Mouse (Mus musculus) CH12.LX (cell line): ENCODE measurements at regions not wholly inside any gene's neighbourhood (a gene's known extent, or its start where the extent isn't known, plus 50 kb on each side); places are given as distances from the start of the nearest gene placed in this dataset.

Experiments
- DNase-seq: peaks from one replicate; pipeline ENCODE4 v3.0.0-alpha.2; 2013; ENCODE audit errors: extremely low read depth
- H3K27ac ChIP-seq: 2 replicates; pipeline ENCODE4 v1.5.1; 2012; ENCODE audit warnings: low read depth, mild to moderate bottlenecking, control low read depth, moderate library complexity; ENCODE audit not compliant: insufficient read depth
- H3K27me3 ChIP-seq: replicated peaks from 2 replicates; pipeline ENCODE3; 2012; ENCODE audit warnings: inconsistent platforms
- H3K36me3 ChIP-seq, 2 experiments: replicated peaks in 1 of 2; 2 replicates each; pipeline versions ENCODE3 to v1.6.1; 2012; ENCODE audit warnings: inconsistent platforms in 1 of 2, low read length in 1 of 2, mild to moderate bottlenecking in 1 of 2, mixed read lengths in 1 of 2, moderate library complexity in 1 of 2; ENCODE audit not compliant: control insufficient read depth in 1 of 2, insufficient read depth in 1 of 2
- H3K4me1 ChIP-seq, 2 experiments: 2 replicates each; pipeline ENCODE4 v1.6.1; 2012; ENCODE audit warnings: inconsistent platforms in 1 of 2, moderate library complexity in 1 of 2; ENCODE audit not compliant: insufficient read depth in 2 of 2, control insufficient read depth in 1 of 2
- H3K4me2 ChIP-seq: 2 replicates; pipeline ENCODE4 v1.6.1; 2012; ENCODE audit warnings: low read depth, mild to moderate bottlenecking, control low read depth; ENCODE audit not compliant: poor library complexity, insufficient read depth, severe bottlenecking
- H3K4me3 ChIP-seq, 3 experiments: fragments of 150-350 bp in 1 of 3; sonication (generic) in 1 of 3; replicated peaks in 1 of 3; 2 replicates each; pipeline versions ENCODE3 to v1.5.1; 2011 to 2012; ENCODE audit warnings: low read depth in 2 of 3, low read length in 2 of 3, mild to moderate bottlenecking in 2 of 3, moderate library complexity in 2 of 3, control low read depth in 1 of 3, improper control_type of control experiment in 1 of 3, inconsistent platforms in 1 of 3, mixed read lengths in 1 of 3; ENCODE audit not compliant: poor library complexity in 1 of 3
- H3K79me2 ChIP-seq: replicated peaks from 2 replicates; pipeline ENCODE4 v1.6.1; 2012; ENCODE audit warnings: mild to moderate bottlenecking, moderate library complexity; ENCODE audit not compliant: control insufficient read depth, poor library complexity, insufficient read depth, severe bottlenecking; ENCODE audit errors: extremely low read depth
- H3K9ac ChIP-seq: 2 replicates; pipeline ENCODE4 v1.6.1; 2012; ENCODE audit warnings: low read depth, mild to moderate bottlenecking, control low read depth, moderate library complexity; ENCODE audit not compliant: insufficient read depth
- H3K9me3 ChIP-seq: replicated peaks from 2 replicates; pipeline ENCODE3; 2012; ENCODE audit warnings: low read length, inconsistent platforms, mixed read lengths
- BHLHE40 ChIP-seq: IDR thresholded peaks from 2 replicates; pipeline ENCODE4 v1.6.1; 2011; ENCODE audit warnings: mild to moderate bottlenecking, low read depth, low read length, improper control_type of control experiment
- CTCF ChIP-seq, 2 experiments: IDR thresholded peaks in 1 of 2; conservative IDR thresholded peaks in 1 of 2; 2 replicates each; pipeline ENCODE4 v1.5.1; 2011 to 2012; ENCODE audit warnings: low read depth in 2 of 2, low read length in 2 of 2, improper control_type of control experiment in 1 of 2, inconsistent platforms in 1 of 2, mild to moderate bottlenecking in 1 of 2, moderate library complexity in 1 of 2
- ELF1 ChIP-seq: IDR thresholded peaks from 2 replicates; pipeline ENCODE4 v1.6.1; 2014; ENCODE audit warnings: low read depth, mild to moderate bottlenecking, inconsistent platforms, low read length, improper control_type of control experiment
- ETS1 ChIP-seq: conservative IDR thresholded peaks from 2 replicates; pipeline ENCODE4 v1.6.1; 2012; ENCODE audit warnings: low read depth, mild to moderate bottlenecking, inconsistent platforms, low read length, improper control_type of control experiment, moderate library complexity
- GABPA ChIP-seq: IDR thresholded peaks from 2 replicates; pipeline ENCODE4 v1.6.1; 2012; ENCODE audit warnings: low read depth, low read length, improper control_type of control experiment, inconsistent platforms; ENCODE audit not compliant: insufficient replicate concordance
- HCFC1 ChIP-seq: IDR thresholded peaks from 2 replicates; pipeline ENCODE4 v1.6.1; 2012; ENCODE audit warnings: low read depth, mild to moderate bottlenecking, inconsistent platforms, low read length, improper control_type of control experiment
- IRF4 ChIP-seq: IDR thresholded peaks from 2 replicates; pipeline ENCODE4 v1.6.1; 2014; ENCODE audit warnings: low read depth, mild to moderate bottlenecking, inconsistent platforms, low read length, improper control_type of control experiment
- JUN ChIP-seq: IDR thresholded peaks from 2 replicates; pipeline ENCODE4 v1.6.1; 2011; ENCODE audit warnings: low read depth, mild to moderate bottlenecking, low read length, improper control_type of control experiment, moderate library complexity; ENCODE audit not compliant: insufficient read depth
- JUND ChIP-seq: conservative IDR thresholded peaks from 2 replicates; pipeline ENCODE4 v1.6.1; 2011; ENCODE audit warnings: low read depth, low read length, improper control_type of control experiment
- MEF2A ChIP-seq: IDR thresholded peaks from 2 replicates; pipeline ENCODE4 v1.6.1; 2014; ENCODE audit warnings: low read depth, mild to moderate bottlenecking, inconsistent platforms, low read length, improper control_type of control experiment, borderline replicate concordance
- MXI1 ChIP-seq: IDR thresholded peaks from 2 replicates; pipeline ENCODE4 v1.6.1; 2011; ENCODE audit warnings: mild to moderate bottlenecking, low read depth, low read length, improper control_type of control experiment
- MYC ChIP-seq: IDR thresholded peaks from 2 replicates; pipeline ENCODE4 v1.6.1; 2011; ENCODE audit warnings: low read depth, mild to moderate bottlenecking, improper control_type of control experiment, low read length
- NELFE ChIP-seq: IDR thresholded peaks from 2 replicates; pipeline ENCODE4 v1.6.1; 2011; ENCODE audit warnings: low read depth, low read length, improper control_type of control experiment
- NRF1 ChIP-seq: IDR thresholded peaks from 2 replicates; pipeline ENCODE4 v1.6.1; 2014; ENCODE audit warnings: low read depth, mild to moderate bottlenecking, inconsistent platforms, low read length, improper control_type of control experiment, moderate library complexity
- PAX5 ChIP-seq: IDR thresholded peaks from 2 replicates; pipeline ENCODE4 v1.6.1; 2012; ENCODE audit warnings: low read length, inconsistent platforms, mixed read lengths
- POLR2A ChIP-seq: IDR thresholded peaks from 2 replicates; pipeline ENCODE4 v1.6.1; 2011; ENCODE audit warnings: low read depth, mild to moderate bottlenecking, improper control_type of control experiment, low read length
- POLR2AphosphoS2 ChIP-seq: IDR thresholded peaks from 2 replicates; pipeline ENCODE4 v1.6.1; 2011; ENCODE audit warnings: low read depth, low read length, improper control_type of control experiment
- RAD21 ChIP-seq: IDR thresholded peaks from 2 replicates; pipeline ENCODE4 v1.6.1; 2011; ENCODE audit warnings: low read depth, mild to moderate bottlenecking, low read length, improper control_type of control experiment, moderate library complexity
- SIN3A ChIP-seq: IDR thresholded peaks from 2 replicates; pipeline ENCODE4 v1.6.1; 2012; ENCODE audit warnings: low read length, improper control_type of control experiment, inconsistent platforms
- SMC3 ChIP-seq: IDR thresholded peaks from 2 replicates; pipeline ENCODE4 v1.6.1; 2011; ENCODE audit warnings: low read depth, low read length, improper control_type of control experiment
- TBP ChIP-seq: conservative IDR thresholded peaks from 2 replicates; pipeline ENCODE4 v1.6.1; 2011; ENCODE audit warnings: low read depth, low read length, improper control_type of control experiment
- TCF12 ChIP-seq: IDR thresholded peaks from 2 replicates; pipeline ENCODE4 v1.6.1; 2014; ENCODE audit warnings: low read depth, mild to moderate bottlenecking, inconsistent platforms, low read length, improper control_type of control experiment
- UBTF ChIP-seq: IDR thresholded peaks from 2 replicates; pipeline ENCODE4 v1.6.1; 2012; ENCODE audit warnings: low read depth, mild to moderate bottlenecking, inconsistent platforms, low read length, improper control_type of control experiment, moderate library complexity
- USF2 ChIP-seq: conservative IDR thresholded peaks from 2 replicates; pipeline ENCODE4 v1.6.1; 2011; ENCODE audit warnings: low read depth, low read length, improper control_type of control experiment
- ZC3H11A ChIP-seq: IDR thresholded peaks from 2 replicates; pipeline ENCODE4 v1.6.1; 2012; ENCODE audit warnings: low read depth, mild to moderate bottlenecking, inconsistent platforms, low read length, improper control_type of control experiment
- ZMIZ1 ChIP-seq: IDR thresholded peaks from 2 replicates; pipeline ENCODE4 v1.6.1; 2012; ENCODE audit warnings: low read depth, mild to moderate bottlenecking, inconsistent platforms, low read length, improper control_type of control experiment
- dilution Hi-C: fragments of 300-500 bp; cut with MboI; formaldehyde crosslinking; loops from 2 replicates; pipeline ENCODE4 v1.14.3; 2020; ENCODE audit warnings: low sequenced_read_pairs; ENCODE audit not compliant: extremely low pct_unique_long_range_greater_than_20kb, extremely low pct_ligation_motif_present
- in situ Hi-C: fragments of 300-500 bp; cut with MboI; formaldehyde crosslinking; loops from 3 replicates; pipeline ENCODE4 v1.14.3; 2019; ENCODE audit warnings: low sequenced_read_pairs, low pct_ligation_motif_present, low pct_unique_long_range_greater_than_20kb, mixed read lengths

GRCm38 (mm10) chr3:102270779-102271178 is 66.3 kb upstream of the Vangl1 start:
- in situ Hi-C loops, result no loop called here
- Histone ChIP-seq H3K4me1 (no peaks in the 10 kb centered on the region), H3K27ac (no peak overlapping the region)

GRCm38 (mm10) chr3:102270257-102270656 is 65.8 kb upstream of the Vangl1 start:
- in situ Hi-C loops, result no loop called here
- H3K27ac ChIP-seq, result no peak overlapping the region
- no peaks in the 10 kb centered on the region for H3K79me2 ChIP-seq
- dilution Hi-C loops, result no loop called here
- H3K4me3 ChIP-seq, result no peak overlapping the region
- H3K9ac ChIP-seq, result no peak overlapping the region
- no peaks in the 10 kb centered on the region for H3K4me1 ChIP-seq
- H3K27me3 ChIP-seq, result no peaks in the 10 kb centered on the region
- no peak for TF ChIP-seq JUND
- TF ChIP-seq ELF1, result no peak
- no peak for TF ChIP-seq NELFE
- no peak for TF ChIP-seq SIN3A
- no peak for TF ChIP-seq JUN
- no peak for TF ChIP-seq TBP
- TF ChIP-seq PAX5, result no peak
- no peak for TF ChIP-seq MEF2A
- H3K9me3 ChIP-seq, result no peaks in the 10 kb centered on the region
- DNase-seq, result no peak
- no peaks in the 10 kb centered on the region for H3K36me3 ChIP-seq
- H3K4me2 ChIP-seq, result no peak overlapping the region

More at GRCm38 (mm10) chr3:102270779-102271178, 66.3 kb upstream of the Vangl1 start:
- no peak overlapping the region for H3K4me3 ChIP-seq
- H3K79me2 ChIP-seq, result no peaks in the 10 kb centered on the region
- H3K4me2 ChIP-seq, result no peak overlapping the region
- no peak overlapping the region for H3K9ac ChIP-seq
- H3K9me3 ChIP-seq, result no peaks in the 10 kb centered on the region
- TF ChIP-seq NRF1, result no peak
- TF ChIP-seq BHLHE40, result no peak
- no peak for TF ChIP-seq TBP
- no peak for TF ChIP-seq CTCF (conservative IDR thresholded peaks at IDR 0.05 in 1 of 2, IDR thresholded peaks at IDR 0.05 in 1 of 2; ENCODE audit: low read depth in 2 of 2, low read length in 2 of 2)
- TF ChIP-seq USF2, result no peak
- TF ChIP-seq MXI1, result no peak
- no peak for TF ChIP-seq MEF2A
- TF ChIP-seq IRF4, result no peak
- no peak for TF ChIP-seq POLR2A
- TF ChIP-seq GABPA, result no peak
- no peak for DNase-seq
- dilution Hi-C loops, result no loop called here
- H3K36me3 ChIP-seq, result no peaks in the 10 kb centered on the region
- H3K27me3 ChIP-seq, result no peaks in the 10 kb centered on the region

GRCm38 (mm10) chr3:102266136-102266535 is 61.6 kb upstream of the Vangl1 start:
- H3K4me2 ChIP-seq, result no peak overlapping the region
- peaks cover 0 to 5% of the 10 kb centered on the region in 2 experiments; a peak in 2 of 4 replicates for H3K4me1 ChIP-seq
- no peaks in the 10 kb centered on the region for H3K36me3 ChIP-seq
- H3K9me3 ChIP-seq, result no peaks in the 10 kb centered on the region
- H3K4me3 ChIP-seq, result no peak overlapping the region
- DNase-seq, result no peak
- H3K27ac ChIP-seq, result no peak overlapping the region
- no peaks in the 10 kb centered on the region for H3K79me2 ChIP-seq
- dilution Hi-C loops, result no loop called here
- in situ Hi-C loops, result no loop called here
- no peak overlapping the region for H3K9ac ChIP-seq
- no peaks in the 10 kb centered on the region for H3K27me3 ChIP-seq
- TF ChIP-seq TCF12 (no peak), ZC3H11A (no peak), CTCF (conservative IDR thresholded peaks at IDR 0.05 in 1 of 2, IDR thresholded peaks at IDR 0.05 in 1 of 2; ENCODE audit: low read depth in 2 of 2, low read length in 2 of 2) (no peak), HCFC1 (no peak), RAD21 (no peak), PAX5 (no peak), POLR2AphosphoS2 (no peak), SMC3 (no peak), JUND (no peak), ELF1 (no peak), MYC (no peak), ETS1 (no peak), TBP (no peak), ZMIZ1 (no peak), USF2 (no peak), BHLHE40 (no peak), UBTF (no peak)
